Mouse (Mus musculus): Measurements from ENCODE around the gene Olfr303. TPM values are rescaled to one million over a fixed set of nuclear protein-coding genes. Genes with fewer than 3 reads are reported as not detected.
"Not testable (repeated sequence)": the region's sequence is repeated elsewhere in the genome, so short reads cannot be mapped to it uniquely, and the experiment has no call there.

Olfr303 gene
- not detected for total RNA-seq (2021)
- long read RNA-seq, experiment 1, result 0 reads
- long read RNA-seq, experiment 2, result 0 reads

DNA sequence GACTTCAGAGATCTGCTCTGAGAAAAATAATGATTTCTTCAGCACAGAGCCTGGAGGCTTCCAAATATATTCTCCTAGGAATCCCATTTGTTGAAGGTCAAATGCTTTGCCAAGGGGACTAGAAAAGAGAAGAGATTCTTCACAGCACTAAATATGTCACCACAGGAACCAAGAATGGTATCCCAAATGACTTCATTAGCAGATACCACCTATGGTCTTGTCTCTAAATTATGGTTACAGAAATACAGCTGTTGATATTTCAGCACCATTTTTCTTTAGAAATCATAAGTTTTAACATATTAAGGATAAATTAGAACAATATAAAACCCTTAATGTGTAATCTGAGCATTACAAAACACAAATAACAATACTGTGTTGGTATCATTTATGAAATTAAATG, at the start of gene Olfr303:
Gene Olfr303 (minus strand): TSS at position 101 of the 400 bp plus-strand sequence.
- DNase-seq, result no peak
- intact Hi-C loops (cut with DNase I), result no loop called here

DNA sequence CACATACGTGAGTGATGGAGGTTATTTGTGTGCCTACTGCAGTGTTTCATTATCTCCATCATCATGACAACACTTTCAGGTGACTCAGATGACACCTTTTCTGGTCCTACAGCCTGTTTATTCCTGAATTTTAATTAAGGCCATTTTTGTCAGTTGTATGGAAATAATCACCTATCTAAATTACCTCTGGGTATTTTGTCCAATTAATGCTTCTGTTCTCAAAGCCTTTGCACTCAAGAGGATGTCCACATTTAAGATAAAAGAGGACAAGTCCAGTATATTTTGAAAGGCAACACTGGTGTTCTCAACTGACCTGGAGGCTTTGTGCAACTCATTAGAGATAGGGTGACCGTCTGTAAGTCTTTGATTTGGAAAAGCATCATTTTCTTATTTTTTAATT, 6.0 kb upstream of the Olfr303 start, which contains the start of gene Olfr301:
Gene Olfr301 (plus strand): TSS at position 301 of the 400 bp plus-strand sequence.
- no peak for DNase-seq
- intact Hi-C loops (cut with DNase I), result no loop called here

DNA sequence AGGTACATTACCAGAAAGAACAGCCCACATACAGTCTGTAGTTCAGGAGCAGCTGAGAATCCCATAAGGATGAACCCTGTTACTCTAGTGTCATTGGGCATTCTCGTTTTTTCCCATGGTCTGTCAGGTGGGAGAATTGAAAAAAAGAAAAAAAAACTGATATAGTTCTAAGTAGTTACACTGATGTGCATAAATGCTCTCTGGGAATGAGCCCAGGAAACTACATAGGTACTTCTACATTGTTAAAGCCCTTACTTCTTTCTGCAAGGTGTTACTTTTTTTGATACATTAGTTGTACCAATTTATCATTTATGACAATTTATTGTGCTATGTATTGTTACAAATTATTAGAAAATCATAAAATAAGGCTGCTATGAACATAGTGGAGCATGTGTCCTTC, 11.0 kb downstream of the Olfr303 start, which contains the start of gene Olfr304:
Gene Olfr304 (minus strand): TSS at position 101 of the 400 bp plus-strand sequence.
- intact Hi-C loops (cut with DNase I), result no loop called here
- no peak for DNase-seq

GRCm38 (mm10) chr7:86385769-86386168, 11.8 kb downstream of the Olfr303 start:
- DNase-seq, result no peak
- intact Hi-C loops (cut with DNase I), result no loop called here

GRCm38 (mm10) chr7:86366828-86367227, 30.8 kb downstream of the Olfr303 start, which contains the start of gene Olfr305:
Gene Olfr305 (minus strand): TSS chr7:86366928.
- intact Hi-C loops (cut with DNase I), result no loop called here
- no peak for DNase-seq

DNA sequence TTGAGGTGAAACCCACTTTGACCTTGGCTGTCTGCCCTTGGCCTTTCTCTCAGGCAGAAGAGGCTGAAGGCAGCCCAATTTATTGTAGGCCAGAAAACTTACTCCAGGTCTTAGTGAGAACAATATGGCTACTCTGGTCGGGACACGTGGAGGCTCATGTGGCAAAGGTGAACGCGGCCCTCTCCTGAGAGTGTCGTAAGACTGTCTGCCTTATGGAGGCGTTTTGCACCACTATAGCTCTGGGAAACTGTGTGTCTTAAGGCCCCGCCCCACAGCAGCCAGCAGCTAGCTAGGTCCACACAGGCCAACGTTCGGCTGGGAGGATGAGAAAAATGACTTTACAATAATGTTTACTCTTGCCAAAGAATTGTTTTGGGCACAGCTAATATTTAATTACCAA, 51.3 kb downstream of the Olfr303 start:
- DNase-seq; intact Hi-C loops (cut with DNase I): not testable (repeated sequence)

GRCm38 (mm10) chr7:86344253-86344652, 53.3 kb downstream of the Olfr303 start:
- DNase-seq, result no peak
- intact Hi-C loops (cut with DNase I), result no loop called here

GRCm38 (mm10) chr7:86342881-86343565, 54.6 kb downstream of the Olfr303 start:
- no peak for DNase-seq
- intact Hi-C loops (cut with DNase I), result no loop called here

Other genes with a start within 250 kb of the Olfr303 start
- gene Vmn2r75, start 226.0 kb downstream of the Olfr303 start, total RNA-seq (2021), result not detected
- not detected for gene Vmn2r76, start 151.5 kb downstream of the Olfr303 start, total RNA-seq (2021)
- not detected for gene Olfr310, start 120.6 kb downstream of the Olfr303 start, total RNA-seq (2021)
- gene Olfr309, start 84.1 kb downstream of the Olfr303 start, total RNA-seq (2021), result not detected
- gene Olfr308, start 72.2 kb downstream of the Olfr303 start, total RNA-seq (2021), result not detected
- gene Olfr307, start 60.2 kb downstream of the Olfr303 start, total RNA-seq (2021), result not detected
- gene Olfr305, start 30.9 kb downstream of the Olfr303 start, total RNA-seq (2021), result not detected
- not detected for gene Olfr304, start 11.1 kb downstream of the Olfr303 start, total RNA-seq (2021)
- not detected for gene Olfr301, start 6.1 kb upstream of the Olfr303 start, total RNA-seq (2021)
- not detected for gene Olfr299, start 62.1 kb upstream of the Olfr303 start, total RNA-seq (2021)
- not detected for gene Olfr298, start 94.7 kb upstream of the Olfr303 start, total RNA-seq (2021)
- gene Olfr297, start 122.2 kb upstream of the Olfr303 start, total RNA-seq (2021), result not detected
- gene Olfr295, start 186.1 kb upstream of the Olfr303 start, total RNA-seq (2021), result not detected
- not detected for gene Olfr294, start 218.9 kb upstream of the Olfr303 start, total RNA-seq (2021)

Data from gastrocnemius, postnatal 36 days (tissue).